Mouse (Mus musculus) mature B cell (primary cell): ENCODE measurements around the gene Golgb1.
"Not testable (repeated sequence)": the region's sequence is repeated elsewhere in the genome, so short reads cannot be mapped to it uniquely, and the experiment has no call there.

Source experiments
- in situ Hi-C: fragments of 300-500 bp; cut with MboI; formaldehyde crosslinking; loops from 2 replicates; pipeline ENCODE4 v1.14.3; 2019

Gene Golgb1

DNA sequence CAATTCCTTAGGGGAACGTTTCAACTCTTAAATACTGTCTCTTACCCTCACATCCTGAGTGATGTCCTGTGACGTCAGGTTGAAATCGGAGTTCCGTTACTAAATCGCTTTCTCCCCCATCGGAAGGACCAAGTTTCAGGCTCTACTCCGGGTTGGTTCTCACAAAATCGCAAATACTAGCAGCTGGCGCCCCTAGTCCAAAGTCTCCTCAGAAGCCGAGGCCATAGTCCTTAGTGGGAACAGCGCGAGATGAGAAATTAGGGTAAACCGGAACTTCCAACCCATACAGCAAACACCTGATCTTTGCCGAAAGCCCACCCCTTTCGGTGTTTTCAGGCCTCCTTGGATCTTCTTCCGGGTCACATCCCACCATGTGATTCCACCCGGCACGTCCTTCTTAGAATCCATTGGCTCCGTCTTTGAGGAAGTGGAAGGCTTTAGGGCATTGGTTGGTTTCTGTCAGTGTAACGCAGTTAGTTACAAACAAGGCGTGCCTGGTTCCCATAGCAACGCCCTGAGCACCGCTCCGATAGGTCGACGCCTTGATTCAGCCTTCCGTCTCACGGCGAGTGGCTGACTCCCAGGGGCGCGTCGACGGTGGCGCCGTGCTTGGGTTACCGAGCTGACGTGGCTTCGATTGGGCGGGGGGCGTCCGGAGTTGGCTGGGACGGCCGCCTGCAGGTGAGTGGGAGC lies at the start of gene Golgb1, which contains the start of gene Eaf2:
Golgb1 (plus strand) TSS at position 558 of the 693 bp plus-strand sequence.
Eaf2 (minus strand) TSS at position 421 of the 693 bp plus-strand sequence.
- in situ Hi-C loops: no loop called here

- in situ Hi-C loops: no loop called here
These were observed 47.3 kb upstream of the Golgb1 start for GRCm38 (mm10) chr16:36827611-36828053.

DNA sequence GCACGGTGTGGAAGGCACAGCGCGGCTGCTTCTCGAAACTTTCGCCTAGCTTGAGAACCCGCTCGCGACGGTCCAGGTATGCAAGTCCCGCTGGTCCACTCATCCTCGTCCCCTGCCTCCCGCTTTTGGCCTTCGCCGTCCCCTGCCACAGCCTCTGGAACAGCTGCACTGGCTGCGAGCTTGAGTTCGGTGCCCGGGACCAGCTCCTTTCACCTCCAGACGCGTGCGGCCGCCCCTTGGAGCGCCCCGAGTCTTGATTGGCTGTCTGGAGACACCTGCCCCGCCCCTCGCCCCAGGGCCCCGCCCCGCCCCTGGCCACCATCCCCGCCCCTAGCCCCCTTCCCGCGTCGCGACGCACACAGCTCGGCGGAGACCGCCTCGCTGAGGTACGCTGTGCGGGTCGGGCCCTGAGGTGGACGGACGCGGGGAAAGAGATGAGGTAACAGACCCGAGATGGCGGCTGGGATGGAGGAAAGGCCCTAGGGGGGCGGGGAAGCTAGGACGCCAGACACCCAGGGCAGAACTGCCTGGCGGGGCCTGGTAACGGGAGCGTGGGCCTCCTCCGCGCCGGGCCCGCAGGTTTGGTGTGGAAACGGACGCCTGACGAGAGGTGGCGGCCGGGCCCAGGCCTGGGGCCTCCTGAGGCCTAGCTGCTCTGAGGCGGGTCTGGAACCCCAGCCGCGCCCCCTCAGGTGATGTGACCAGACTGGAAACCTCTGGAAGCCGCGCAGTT lies 46.7 kb upstream of the Golgb1 start, which contains the start of gene Iqcb1:
Iqcb1 (plus strand) TSS at position 332 of the 733 bp plus-strand sequence.
- in situ Hi-C loops: no loop called here

GRCm38 (mm10) chr16:36828820-36829219 lies 46.1 kb upstream of the Golgb1 start:
- in situ Hi-C loops: no loop called here

- in situ Hi-C loops: not testable (repeated sequence)
These were observed 28.0 kb upstream of the Golgb1 start for GRCm38 (mm10) chr16:36846894-36847293.

GRCm38 (mm10) chr16:36851202-36851601 lies 23.7 kb upstream of the Golgb1 start:
- in situ Hi-C loops: no loop called here

GRCm38 (mm10) chr16:36863585-36863984 lies 11.4 kb upstream of the Golgb1 start:
- in situ Hi-C loops: no loop called here

GRCm38 (mm10) chr16:36869442-36869841 lies 5.5 kb upstream of the Golgb1 start:
- in situ Hi-C loops: no loop called here

- in situ Hi-C loops: no loop called here
These were observed 424 bp downstream of the Golgb1 start for GRCm38 (mm10) chr16:36875276-36875851.

DNA sequence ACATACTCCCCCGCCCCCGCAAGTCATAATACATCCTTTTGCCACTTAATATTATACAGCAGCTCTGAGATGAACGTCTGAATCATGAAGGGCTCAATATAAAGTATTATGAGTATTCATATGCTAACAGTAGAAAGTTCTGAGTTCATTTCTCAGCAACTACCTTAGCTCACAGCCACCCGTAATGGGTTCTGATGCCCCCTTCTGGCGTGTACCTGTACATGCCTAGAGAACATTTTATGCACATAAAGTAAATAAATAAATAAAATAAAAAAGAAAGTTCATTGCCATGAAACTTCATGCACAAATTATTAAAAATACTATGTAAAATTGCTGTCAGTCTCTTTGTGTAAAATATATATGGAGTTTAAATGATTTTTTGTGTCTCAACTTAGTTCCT lies 2.4 kb downstream of the Golgb1 start:
- in situ Hi-C loops: no loop called here

- in situ Hi-C loops: no loop called here
These were observed 7.9 kb downstream of the Golgb1 start for GRCm38 (mm10) chr16:36882737-36883343.

GRCm38 (mm10) chr16:36884881-36885280 lies 9.9 kb downstream of the Golgb1 start:
- in situ Hi-C loops: no loop called here

DNA sequence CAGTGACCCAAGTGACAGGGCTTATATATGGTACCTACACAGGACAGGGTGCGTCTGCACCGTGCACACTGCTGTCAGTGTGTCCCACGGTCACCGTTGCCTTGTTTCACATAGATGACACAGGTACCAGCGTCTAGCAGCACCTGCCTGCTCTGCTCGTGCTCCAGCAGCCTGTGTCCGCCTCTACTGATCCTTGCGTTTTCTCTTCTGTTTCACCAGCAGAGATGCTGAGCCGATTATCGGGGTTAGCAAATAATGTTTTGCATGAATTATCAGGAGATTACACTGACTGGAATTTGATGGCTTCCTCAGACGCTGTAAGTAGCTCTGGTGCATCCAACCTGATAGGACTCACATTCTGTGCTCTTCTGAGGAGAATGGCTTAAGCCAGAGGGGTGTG lies 11.0 kb downstream of the Golgb1 start:
- in situ Hi-C loops: no loop called here

DNA sequence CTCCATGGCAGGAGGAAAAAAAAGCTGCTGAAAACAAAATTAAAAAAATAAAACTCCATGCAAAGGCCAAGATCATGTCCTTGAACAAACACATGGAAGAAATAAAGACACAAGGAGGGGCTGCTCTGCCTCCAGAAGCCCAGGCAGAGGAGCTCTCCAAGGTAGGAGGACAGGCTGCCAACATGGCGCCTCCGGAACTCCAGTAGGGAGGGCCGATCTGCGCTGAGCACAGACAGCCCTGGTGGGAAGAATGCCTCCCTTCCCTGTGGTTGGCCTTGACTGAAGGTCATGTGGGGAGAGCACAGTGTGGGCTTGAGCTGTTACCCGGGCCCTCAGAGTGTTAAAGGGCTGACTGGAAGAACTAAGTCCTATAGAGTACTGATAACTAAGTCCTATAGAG lies 12.6 kb downstream of the Golgb1 start:
- in situ Hi-C loops: no loop called here

DNA sequence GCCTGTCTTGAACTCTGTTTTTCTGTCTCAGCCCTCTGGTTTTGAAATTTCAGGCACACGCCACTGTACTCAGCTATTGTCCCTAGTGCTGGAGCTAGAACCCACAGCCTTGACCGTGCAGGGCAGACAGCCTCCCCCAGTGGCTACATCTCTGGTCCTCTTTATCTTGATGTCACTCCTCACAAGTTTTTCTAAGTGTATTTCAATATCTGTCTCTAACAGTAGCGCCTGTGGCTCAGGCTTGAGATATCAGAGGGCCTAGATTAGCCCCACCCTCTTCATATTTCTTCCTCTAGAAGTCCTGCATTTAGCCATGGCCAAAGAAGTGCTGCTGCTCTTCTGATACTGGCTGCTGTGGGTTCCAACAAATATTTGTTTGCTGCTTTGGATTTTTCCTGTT lies 15.6 kb downstream of the Golgb1 start:
- in situ Hi-C loops: no loop called here

DNA sequence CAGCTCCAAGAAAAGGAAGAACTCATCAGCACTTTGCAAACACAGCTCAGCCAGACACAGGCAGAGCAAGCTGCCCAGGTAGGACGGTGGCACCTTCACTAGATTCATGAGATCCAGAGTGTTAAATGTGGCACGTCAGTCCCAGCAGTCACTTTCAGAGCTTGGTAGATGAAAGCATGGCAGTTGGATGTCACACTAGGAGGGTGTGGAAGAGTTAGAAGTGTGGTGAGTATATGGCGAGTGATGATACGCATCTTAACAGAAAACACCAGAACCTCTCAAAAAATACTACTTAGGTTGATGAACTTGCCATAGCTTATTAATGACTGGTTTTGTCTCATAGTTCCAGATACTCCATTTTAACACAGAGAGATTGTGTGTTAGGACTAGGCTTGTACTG lies 16.5 kb downstream of the Golgb1 start:
- in situ Hi-C loops: no loop called here

DNA sequence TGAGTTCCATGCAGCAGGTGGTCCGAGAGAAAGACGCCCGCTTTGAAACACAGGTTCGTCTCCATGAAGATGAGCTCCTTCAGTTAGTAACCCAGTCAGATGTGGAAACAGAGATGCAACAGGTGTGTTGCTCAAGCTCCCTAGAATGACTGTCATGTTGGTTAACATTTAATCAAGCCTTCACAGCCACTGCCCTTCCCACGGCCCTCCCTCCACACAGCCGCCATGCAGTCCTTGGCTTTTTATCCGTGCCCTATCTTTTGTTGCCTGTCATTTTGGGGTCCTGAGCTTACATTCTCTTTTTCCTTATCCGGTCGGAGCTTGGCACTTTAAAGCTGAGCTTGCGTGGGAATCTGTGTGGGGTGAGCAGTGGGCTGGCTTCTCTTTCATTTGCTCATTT lies 18.4 kb downstream of the Golgb1 start:
- in situ Hi-C loops: no loop called here

DNA sequence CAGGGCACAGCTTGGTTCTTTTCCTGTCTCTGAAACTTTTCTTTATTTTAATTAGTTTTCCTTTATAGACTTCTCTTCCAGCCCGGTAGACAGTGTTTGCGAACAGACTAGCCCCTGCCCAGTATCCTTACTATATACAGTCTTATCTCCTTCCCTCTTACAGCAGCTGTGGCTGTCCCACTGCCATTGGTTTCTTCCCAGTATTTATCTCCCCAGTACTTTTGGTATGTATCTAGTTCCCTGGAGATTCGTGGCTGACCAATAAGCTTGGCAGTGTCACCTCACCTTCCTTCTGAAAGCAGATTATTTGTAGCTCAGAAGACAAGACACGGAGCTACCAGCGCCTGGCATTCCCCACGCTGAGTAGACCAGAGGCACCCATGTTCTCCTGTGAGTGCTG lies 21.8 kb downstream of the Golgb1 start:
- in situ Hi-C loops: no loop called here

DNA sequence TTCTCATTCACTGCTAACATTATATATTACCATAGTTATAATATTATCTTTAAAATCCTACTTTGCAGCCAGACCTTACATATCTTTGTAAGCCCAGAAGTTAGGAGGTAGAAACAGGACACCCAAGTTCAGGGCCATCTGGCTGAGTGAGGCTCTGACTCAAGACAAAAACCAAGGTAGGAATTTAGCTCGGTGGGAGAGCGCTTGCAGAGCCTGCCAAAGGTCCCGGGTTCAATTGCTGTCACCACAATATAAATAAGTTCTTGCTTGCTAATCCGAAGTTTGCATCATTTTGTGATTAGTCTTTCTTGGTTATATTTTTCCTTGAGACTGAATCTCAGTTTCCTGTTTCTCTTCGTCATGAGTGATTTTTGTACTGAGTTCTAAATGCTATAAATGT lies 28.2 kb downstream of the Golgb1 start:
- in situ Hi-C loops: no loop called here

DNA sequence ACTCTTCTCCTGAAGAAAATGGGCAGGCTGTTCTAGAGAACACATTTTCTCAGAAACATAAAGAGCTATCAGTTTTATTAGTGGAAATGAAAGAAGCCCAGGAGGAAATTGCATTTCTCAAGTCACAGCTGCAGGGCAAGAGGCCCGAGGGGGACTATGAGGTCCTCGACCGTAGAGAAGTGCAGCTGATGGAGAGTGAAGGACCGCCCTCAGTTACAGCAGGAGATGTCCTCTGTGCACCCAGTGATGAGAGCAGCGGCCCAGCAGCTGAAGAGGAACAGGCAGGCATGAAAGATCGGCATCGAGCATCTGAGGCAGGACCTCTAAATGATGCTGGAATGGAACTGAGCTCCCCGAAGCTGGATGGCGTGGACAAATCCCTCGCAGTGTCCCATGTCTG lies 37.0 kb downstream of the Golgb1 start:
- in situ Hi-C loops: no loop called here

DNA sequence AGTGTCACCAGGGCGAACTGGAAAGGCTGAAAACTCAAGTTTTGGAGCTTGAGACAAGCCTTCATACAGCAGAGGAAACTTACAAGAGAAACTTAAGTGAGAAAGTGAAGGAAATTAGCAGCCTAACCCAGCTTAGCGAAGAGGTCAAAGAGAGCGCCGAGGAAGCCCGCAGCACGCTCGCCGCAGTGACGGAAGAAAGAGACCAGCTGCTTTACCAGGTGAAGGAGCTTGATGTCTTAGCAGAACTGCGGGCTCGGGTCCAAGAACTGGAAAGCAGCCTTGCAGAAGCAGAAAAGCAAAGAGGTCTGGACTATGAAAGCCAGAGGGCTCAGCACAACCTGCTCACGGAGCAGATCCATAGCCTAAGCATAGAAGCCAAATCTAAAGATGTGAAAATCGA lies 37.4 kb downstream of the Golgb1 start:
- in situ Hi-C loops: no loop called here

GRCm38 (mm10) chr16:36914195-36914594 lies 39.3 kb downstream of the Golgb1 start:
- in situ Hi-C loops: no loop called here
